ENCODE assay signal across 8 mouse cellular contexts in genomic region chr19:36408352-36409100, GRCm38 (mm10).
A peak's percentile ranks its signal among the peaks of the same experiment; 100 is the strongest.
DNase-seq lines count a peak whose midpoint lies in the region; ATAC-seq and TF ChIP-seq lines count a peak whose summit lies in the region.

No protein-coding gene starts in this region.

- DNase-seq in kidney, postnatal 0 days (ENCODE audit: low spot score), result peak; percentile 4
- no peak for DNase-seq in kidney, postnatal 14 days
- no peak for DNase-seq in limb, embryonic 14.5 days (ENCODE audit: low spot score)
- DNase-seq in thymus, adult 2 months, result no peak
- no peak for DNase-seq in adrenal gland, postnatal 25 days

- WGBS in forebrain, embryonic 13.5 days, result 70% methylated on average over 10 of the region's 10 CpGs
- 68% methylated on average over 10 of the region's 10 CpGs for WGBS in forebrain, embryonic 15.5 days
- 55% methylated on average over 10 of the region's 10 CpGs for WGBS in kidney, postnatal 0 days
- WGBS in limb, embryonic 14.5 days, result 66% methylated on average over 10 of the region's 10 CpGs
- WGBS in midbrain, embryonic 16.5 days, result 62% methylated on average over 10 of the region's 10 CpGs
- 91% methylated on average over 10 of the region's 10 CpGs for WGBS in thymus, adult 2 months

- peak; percentile 9; the same call in 1 of the 2 replicates for ATAC-seq in forebrain, embryonic 13.5 days
- ATAC-seq in forebrain, embryonic 15.5 days (replicated peaks), result no peak
- ATAC-seq in kidney, postnatal 0 days (replicated peaks; ENCODE audit: low FRiP score, low read depth), result no peak
- ATAC-seq in limb, embryonic 14.5 days (ENCODE audit: low FRiP score, low read depth), result no peak
- 0 out of 2 replicates have a peak, but pooled peaks have one; percentile 9 for ATAC-seq in midbrain, embryonic 16.5 days

- TF ChIP-seq CTCF in kidney, postnatal 0 days (IDR thresholded peaks at IDR 0.05; ENCODE audit: low read depth), result no peak
- no peak for TF ChIP-seq CTCF in thymus, adult 2 months (IDR thresholded peaks at IDR 0.05; ENCODE audit: borderline replicate concordance, control insufficient read depth, extremely low read depth, insufficient read depth, low read length, poor library complexity)

- H3K27me3 ChIP-seq in forebrain, embryonic 13.5 days, result peaks cover 9% of the 10 kb centered on the region
- no peaks in the 10 kb centered on the region for H3K27me3 ChIP-seq in forebrain, embryonic 15.5 days
- H3K27me3 ChIP-seq in kidney, postnatal 0 days (ENCODE audit: insufficient read depth, low read length), result no peaks in the 10 kb centered on the region
- peaks cover 18% of the 10 kb centered on the region for H3K27me3 ChIP-seq in limb, embryonic 14.5 days (ENCODE audit: control insufficient read depth, insufficient read depth, low read length)
- H3K27me3 ChIP-seq in midbrain, embryonic 16.5 days (ENCODE audit: control insufficient read depth, insufficient read depth, low read depth, low read length), result peaks cover 3% of the 10 kb centered on the region; the same call in 1 of the 2 replicates
- no peaks in the 10 kb centered on the region for H3K27me3 ChIP-seq in thymus, adult 2 months (ENCODE audit: control insufficient read depth, insufficient read depth, low read length)

- H3K9me3 ChIP-seq in forebrain, embryonic 13.5 days (replicated peaks), result no peaks in the 10 kb centered on the region
- no peaks in the 10 kb centered on the region for H3K9me3 ChIP-seq in forebrain, embryonic 15.5 days
- H3K9me3 ChIP-seq in kidney, postnatal 0 days (replicated peaks; ENCODE audit: low read length), result no peaks in the 10 kb centered on the region
- no peaks in the 10 kb centered on the region for H3K9me3 ChIP-seq in limb, embryonic 14.5 days (ENCODE audit: control insufficient read depth, low read length)
- no peaks in the 10 kb centered on the region for H3K9me3 ChIP-seq in midbrain, embryonic 16.5 days (replicated peaks; ENCODE audit: control insufficient read depth, low read length, poor library complexity, severe bottlenecking)

- peaks cover 14% of the 10 kb centered on the region for H3K4me1 ChIP-seq in forebrain, embryonic 13.5 days
- H3K4me1 ChIP-seq in forebrain, embryonic 15.5 days, result peaks cover 8% of the 10 kb centered on the region; the same call in 1 of the 2 replicates
- H3K4me1 ChIP-seq in kidney, postnatal 0 days (replicated peaks; ENCODE audit: insufficient read depth, low read length), result no peaks in the 10 kb centered on the region
- H3K4me1 ChIP-seq in limb, embryonic 14.5 days (ENCODE audit: control insufficient read depth, insufficient read depth, low read length), result no peaks in the 10 kb centered on the region
- peaks cover 10% of the 10 kb centered on the region for H3K4me1 ChIP-seq in midbrain, embryonic 16.5 days (ENCODE audit: control insufficient read depth, insufficient read depth, low read length)
- H3K4me1 ChIP-seq in thymus, adult 2 months (replicated peaks; ENCODE audit: control insufficient read depth, insufficient read depth, low read length), result peaks cover 6% of the 10 kb centered on the region

- H3K36me3 ChIP-seq in forebrain, embryonic 13.5 days (ENCODE audit: poor library complexity, severe bottlenecking), result no peaks in the 10 kb centered on the region
- no peaks in the 10 kb centered on the region for H3K36me3 ChIP-seq in forebrain, embryonic 15.5 days
- H3K36me3 ChIP-seq in kidney, postnatal 0 days (ENCODE audit: insufficient read depth, low read length), result no peaks in the 10 kb centered on the region
- H3K36me3 ChIP-seq in limb, embryonic 14.5 days (ENCODE audit: control insufficient read depth, insufficient read depth, low read length), result no peaks in the 10 kb centered on the region
- no peaks in the 10 kb centered on the region for H3K36me3 ChIP-seq in midbrain, embryonic 16.5 days (ENCODE audit: control insufficient read depth, insufficient read depth, low read length)
- H3K36me3 ChIP-seq in thymus, adult 2 months (ENCODE audit: control insufficient read depth, insufficient read depth, low read length), result no peaks in the 10 kb centered on the region; the same call in 1 of the 2 replicates

- no peak overlapping the region for H3K9ac ChIP-seq in forebrain, embryonic 13.5 days
- no peak overlapping the region for H3K9ac ChIP-seq in forebrain, embryonic 15.5 days (replicated peaks)
- no peak overlapping the region for H3K9ac ChIP-seq in kidney, postnatal 0 days (ENCODE audit: low read depth, low read length)
- no peak overlapping the region for H3K9ac ChIP-seq in limb, embryonic 14.5 days (ENCODE audit: low read depth, low read length, severe bottlenecking)
- no peak overlapping the region for H3K9ac ChIP-seq in midbrain, embryonic 16.5 days (ENCODE audit: low read depth, low read length)

- TF ChIP-seq POLR2A in limb, embryonic 14.5 days (IDR thresholded peaks at IDR 0.05; ENCODE audit: borderline replicate concordance, extremely low read depth, insufficient read depth, insufficient read length), result no peak
- no peak for TF ChIP-seq POLR2A in thymus, adult 2 months (IDR thresholded peaks at IDR 0.05; ENCODE audit: control insufficient read depth, extremely low read depth, insufficient read depth, low read length, poor library complexity)

- H3K27ac ChIP-seq in forebrain, embryonic 13.5 days, result no peak overlapping the region
- H3K27ac ChIP-seq in forebrain, embryonic 15.5 days (replicated peaks), result no peak overlapping the region
- H3K27ac ChIP-seq in kidney, postnatal 0 days, result 0 out of 2 replicates have a peak overlapping the region, but pooled peaks have one; percentile 69
- H3K27ac ChIP-seq in limb, embryonic 14.5 days (replicated peaks; ENCODE audit: low read depth, low read length), result no peak overlapping the region
- H3K27ac ChIP-seq in midbrain, embryonic 16.5 days (ENCODE audit: low read length), result no peak overlapping the region
- H3K27ac ChIP-seq in thymus, adult 2 months (ENCODE audit: control insufficient read depth, insufficient read depth, low read length), result no peak overlapping the region

- no peak overlapping the region for H3K4me3 ChIP-seq in forebrain, embryonic 13.5 days
- H3K4me3 ChIP-seq in forebrain, embryonic 15.5 days, result no peak overlapping the region
- H3K4me3 ChIP-seq in kidney, postnatal 0 days (replicated peaks; ENCODE audit: low read depth, low read length), result no peak overlapping the region
- 0 out of 2 replicates have a peak overlapping the region, but pooled peaks have one; percentile 62 for H3K4me3 ChIP-seq in limb, embryonic 14.5 days (replicated peaks; ENCODE audit: low read length)
- no peak overlapping the region for H3K4me3 ChIP-seq in midbrain, embryonic 16.5 days (ENCODE audit: low read depth, low read length)
- no peak overlapping the region for H3K4me3 ChIP-seq in thymus, adult 2 months (ENCODE audit: control insufficient read depth, insufficient read depth, low read length)

- H3K4me2 ChIP-seq in forebrain, embryonic 13.5 days, result no peak overlapping the region
- H3K4me2 ChIP-seq in forebrain, embryonic 15.5 days (replicated peaks), result no peak overlapping the region
- no peak overlapping the region for H3K4me2 ChIP-seq in kidney, postnatal 0 days (ENCODE audit: low read length)
- no peak overlapping the region for H3K4me2 ChIP-seq in limb, embryonic 14.5 days (replicated peaks; ENCODE audit: low read depth, low read length, severe bottlenecking)
- no peak overlapping the region for H3K4me2 ChIP-seq in midbrain, embryonic 16.5 days (ENCODE audit: low read length)

Comparison
In these comparisons a context has a peak if more than half of its experiments do, and no peak if none do; other contexts are left out.
1. ATAC-seq: peak in forebrain, embryonic 13.5 days (single experiment) and midbrain, embryonic 16.5 days (single experiment); none in forebrain, embryonic 15.5 days (single experiment), kidney, postnatal 0 days (single experiment) and limb, embryonic 14.5 days (single experiment).